Mouse (Mus musculus): ENCODE data around the gene Nek9.
"Not testable (repeated sequence)": the region's sequence is repeated elsewhere in the genome, so short reads cannot be mapped to it uniquely, and the experiment has no call there.

The Nek9 gene

GRCm38 (mm10) chr12:85290633-85291032, 48.5 kb downstream of the Nek9 start:
- no peak for DNase-seq (ENCODE audit: inconsistent age in 2 of 2, low spot score in 1 of 2)

GRCm38 (mm10) chr12:85289157-85290000, 49.8 kb downstream of the Nek9 start:
- peak in 1 of 2 experiments; percentile 58 for DNase-seq (ENCODE audit: inconsistent age in 2 of 2, low spot score in 1 of 2)

- peak; percentile 93 to 96 for DNase-seq (ENCODE audit: inconsistent age in 2 of 2, low spot score in 1 of 2)
Observed at GRCm38 (mm10) chr12:85288486-85289156, 50.5 kb downstream of the Nek9 start, which contains the start of gene Zc2hc1c. Gene Zc2hc1c, plus strand, starts transcription at chr12:85288591.

GRCm38 (mm10) chr12:85287809-85288485, 51.2 kb downstream of the Nek9 start, which contains the start of gene Acyp1:
Gene Acyp1, minus strand, starts transcription at chr12:85288438.
- DNase-seq (ENCODE audit: inconsistent age in 2 of 2, low spot score in 1 of 2), result peak; percentile 71 to 88

GRCm38 (mm10) chr12:85286941-85287340, 52.2 kb downstream of the Nek9 start:
- DNase-seq (ENCODE audit: inconsistent age in 2 of 2, low spot score in 1 of 2), result no peak

- DNase-seq (ENCODE audit: inconsistent age in 2 of 2, low spot score in 1 of 2), result peak in 1 of 2 experiments; percentile 61
Observed at GRCm38 (mm10) chr12:85284996-85285395, 54.2 kb downstream of the Nek9 start.

- DNase-seq (ENCODE audit: inconsistent age in 2 of 2, low spot score in 1 of 2), result no peak
Observed at GRCm38 (mm10) chr12:85284331-85284730, 54.8 kb downstream of the Nek9 start.

- not testable (repeated sequence) for DNase-seq (ENCODE audit: inconsistent age in 2 of 2, low spot score in 1 of 2)
Observed at GRCm38 (mm10) chr12:85281756-85282155, 57.4 kb downstream of the Nek9 start.

- peak in 1 of 2 experiments; percentile 34 for DNase-seq (ENCODE audit: inconsistent age in 2 of 2, low spot score in 1 of 2)
Observed at GRCm38 (mm10) chr12:85280845-85281651, 58.1 kb downstream of the Nek9 start.

GRCm38 (mm10) chr12:85280105-85280844, 58.9 kb downstream of the Nek9 start:
- peak; percentile 97 to 100 for DNase-seq (ENCODE audit: inconsistent age in 2 of 2, low spot score in 1 of 2)

- DNase-seq (ENCODE audit: inconsistent age in 2 of 2, low spot score in 1 of 2), result no peak
Observed at GRCm38 (mm10) chr12:85279396-85280080, 59.6 kb downstream of the Nek9 start.

GRCm38 (mm10) chr12:85278919-85279318, 60.2 kb downstream of the Nek9 start:
- DNase-seq (ENCODE audit: inconsistent age in 2 of 2, low spot score in 1 of 2), result no peak

- no peak for DNase-seq (ENCODE audit: inconsistent age in 2 of 2, low spot score in 1 of 2)
Observed at GRCm38 (mm10) chr12:85276273-85276672, 62.9 kb downstream of the Nek9 start.

- no peak for DNase-seq (ENCODE audit: inconsistent age in 2 of 2, low spot score in 1 of 2)
Observed at GRCm38 (mm10) chr12:85273508-85273907, 65.7 kb downstream of the Nek9 start.

- DNase-seq (ENCODE audit: inconsistent age in 2 of 2, low spot score in 1 of 2), result no peak
Observed at GRCm38 (mm10) chr12:85271843-85272206, 67.3 kb downstream of the Nek9 start.

- DNase-seq (ENCODE audit: inconsistent age in 2 of 2, low spot score in 1 of 2), result no peak
Observed at GRCm38 (mm10) chr12:85271132-85271842, 67.9 kb downstream of the Nek9 start.

GRCm38 (mm10) chr12:85270319-85270718, 68.8 kb downstream of the Nek9 start, which contains the start of gene Mlh3:
Gene Mlh3, minus strand, starts transcription at chr12:85270599.
- peak; percentile 89 to 95 for DNase-seq (ENCODE audit: inconsistent age in 2 of 2, low spot score in 1 of 2)

- no peak for DNase-seq (ENCODE audit: inconsistent age in 2 of 2, low spot score in 1 of 2)
Observed at GRCm38 (mm10) chr12:85269821-85270220, 69.3 kb downstream of the Nek9 start.

GRCm38 (mm10) chr12:85266248-85266647, 72.9 kb downstream of the Nek9 start:
- DNase-seq (ENCODE audit: inconsistent age in 2 of 2, low spot score in 1 of 2), result no peak
